Mouse (Mus musculus) activated CD4-positive, CD25-positive, alpha-beta regulatory T cell, adult 4 months (primary cell): ENCODE data around the gene Hexdc. TPM values are rescaled to one million over a fixed set of nuclear protein-coding genes. Genes with fewer than 3 reads are reported as not detected.

Experiments
- ATAC-seq: one replicate; pipeline ENCODE4 v1.8.0; 2017
- polyA plus RNA-seq, 2 experiments: library from polyadenylated mRNA; unstranded; fragments of 100-300 nt; shearing (Covaris generic); gene quantifications; one replicate each; pipeline ENCODE4 v1.2.1; 2017

The Hexdc gene
- polyA plus RNA-seq, 2 experiments from 2014 or later: 1.5 to 2.1 TPM

GRCm38 (mm10) chr11:121228129-121229017, 24.1 kb downstream of the Hexdc start:
- ATAC-seq: peak; percentile 18

- peak; percentile 96 for ATAC-seq
Measured at GRCm38 (mm10) chr11:121229018-121229439, 24.8 kb downstream of the Hexdc start, which contains the start of gene Cybc1. Gene Cybc1, minus strand, starts transcription at chr11:121229322.

- no peak for ATAC-seq
Measured at GRCm38 (mm10) chr11:121231191-121231590, 27.0 kb downstream of the Hexdc start.

- ATAC-seq: no peak
Measured at GRCm38 (mm10) chr11:121231628-121232291, 27.5 kb downstream of the Hexdc start.

GRCm38 (mm10) chr11:121232706-121233105, 28.5 kb downstream of the Hexdc start:
- no peak for ATAC-seq

- no peak for ATAC-seq
Measured at GRCm38 (mm10) chr11:121235475-121236238, 31.4 kb downstream of the Hexdc start.

- peak; percentile 98 for ATAC-seq
Measured at GRCm38 (mm10) chr11:121236564-121237344, 32.5 kb downstream of the Hexdc start, which contains the start of gene Narf. Gene Narf, plus strand, starts transcription at chr11:121237253.

GRCm38 (mm10) chr11:121237345-121238128, 33.3 kb downstream of the Hexdc start:
- peak; percentile 4 for ATAC-seq

GRCm38 (mm10) chr11:121239669-121240068, 35.4 kb downstream of the Hexdc start:
- no peak for ATAC-seq

GRCm38 (mm10) chr11:121250196-121250595, 46.0 kb downstream of the Hexdc start:
- ATAC-seq: no peak

GRCm38 (mm10) chr11:121259160-121260100, 55.2 kb downstream of the Hexdc start, which contains the start of gene Foxk2:
Gene Foxk2, plus strand, starts transcription at chr11:121259990.
- peak; percentile 92 for ATAC-seq

GRCm38 (mm10) chr11:121260211-121260906, 56.1 kb downstream of the Hexdc start:
- ATAC-seq: no peak

- no peak for ATAC-seq
Measured at GRCm38 (mm10) chr11:121261074-121261473, 56.8 kb downstream of the Hexdc start.

Other genes starting within 250 kb of the Hexdc start
- gene Csnk1d, start 213.1 kb upstream of the Hexdc start, polyA plus RNA-seq: 10 to 100 TPM; 57.0 to 62.6 TPM
- 100 to 1,000 TPM in 1 of 2 experiments, 10 to 100 TPM in 1; 84.3 to 121 TPM for gene Cd7, start 165.0 kb upstream of the Hexdc start, polyA plus RNA-seq
- gene Sectm1b, start 140.9 kb upstream of the Hexdc start, polyA plus RNA-seq: not detected
- not detected for gene Sectm1a, start 123.2 kb upstream of the Hexdc start, polyA plus RNA-seq
- gene Tex19.2, start 85.8 kb upstream of the Hexdc start, polyA plus RNA-seq: not detected
- not detected for gene Tex19.1, start 58.3 kb upstream of the Hexdc start, polyA plus RNA-seq
- not detected for gene Uts2r, start 44.2 kb upstream of the Hexdc start, polyA plus RNA-seq
- gene Ogfod3, start 278 bp downstream of the Hexdc start, polyA plus RNA-seq: 1 to 10 TPM; 4.4 to 4.7 TPM
- 10 to 100 TPM; 66.8 to 78.7 TPM for gene Cybc1, start 24.9 kb downstream of the Hexdc start, polyA plus RNA-seq
- 10 to 100 TPM; 20.6 to 33.3 TPM for gene Narf, start 32.8 kb downstream of the Hexdc start, polyA plus RNA-seq
- 1 to 10 TPM; 5.3 to 6.3 TPM for gene Foxk2, start 55.6 kb downstream of the Hexdc start, polyA plus RNA-seq
- gene Wdr45b, start 150.0 kb downstream of the Hexdc start, polyA plus RNA-seq: 10 to 100 TPM; 22.2 to 25.7 TPM
- gene Rab40b, start 183.8 kb downstream of the Hexdc start, polyA plus RNA-seq: not detected
- gene Fn3krp, start 217.0 kb downstream of the Hexdc start, polyA plus RNA-seq: 1 to 10 TPM; 6.3 to 9.8 TPM
- under 1 TPM in 1 of 2 experiments, not detected in 1; 0.23 TPM for gene Fn3k, start 230.5 kb downstream of the Hexdc start, polyA plus RNA-seq
- 10 to 100 TPM; 24.3 to 26.2 TPM for gene Tbcd, start 247.5 kb downstream of the Hexdc start, polyA plus RNA-seq